Mouse (Mus musculus): ENCODE results near the gene Klf12. TPM values are rescaled to one million over a fixed set of nuclear protein-coding genes. Genes with fewer than 3 reads are reported as not detected.

Klf12 gene
- polyA plus RNA-seq, 1 experiment = 1.6 TPM

DNA sequence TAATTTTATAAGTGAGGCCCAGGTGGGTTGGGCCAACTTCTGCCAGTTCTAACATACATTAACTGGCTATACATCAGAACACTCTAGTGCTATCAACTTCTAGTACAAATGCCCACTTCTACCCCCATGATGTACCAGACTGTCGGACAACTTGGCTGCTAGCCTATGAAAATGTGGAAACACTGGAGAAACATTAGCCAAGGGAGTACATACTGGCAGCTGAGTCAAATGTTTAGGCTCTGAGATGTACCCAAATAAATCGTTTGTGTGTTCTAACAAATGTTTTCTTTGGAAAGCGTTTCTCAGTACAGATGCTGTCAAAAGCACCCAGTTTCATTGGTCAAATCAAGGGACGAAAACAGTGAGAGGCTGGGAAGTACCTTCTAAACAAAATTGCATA, 152.0 kb downstream of the Klf12 start:
- 92% methylated on average over 4 of the region's 4 CpGs for WGBS

GRCm38 (mm10) chr14:100126126-100126525, 158.4 kb downstream of the Klf12 start:
- Histone ChIP-seq H3K4me3 (ENCODE audit: control insufficient read depth, insufficient read depth, low read length) (no peak overlapping the region), H3K27me3 (ENCODE audit: control insufficient read depth, insufficient read depth, low read length) (no peaks in the 10 kb centered on the region), H3K4me1 (replicated peaks; ENCODE audit: control insufficient read depth, insufficient read depth, low read length) (no peaks in the 10 kb centered on the region), H3K36me3 (ENCODE audit: control insufficient read depth, insufficient read depth, low read length) (no peaks in the 10 kb centered on the region), H3K27ac (ENCODE audit: control insufficient read depth, insufficient read depth, low read length) (no peak overlapping the region)
- 98% methylated on average over 6 of the region's 6 CpGs for WGBS
- no peak for DNase-seq
- no peak for TF ChIP-seq CTCF (IDR thresholded peaks at IDR 0.05; ENCODE audit: borderline replicate concordance, control insufficient read depth, extremely low read depth, insufficient read depth, low read length, poor library complexity)
- no peak for TF ChIP-seq POLR2A (IDR thresholded peaks at IDR 0.05; ENCODE audit: control insufficient read depth, extremely low read depth, insufficient read depth, low read length, poor library complexity)

More for the DNA sequence above, 152.0 kb downstream of the Klf12 start:
- no peaks in the 10 kb centered on the region for H3K4me1 ChIP-seq (replicated peaks; ENCODE audit: control insufficient read depth, insufficient read depth, low read length)
- no peak for TF ChIP-seq CTCF (IDR thresholded peaks at IDR 0.05; ENCODE audit: borderline replicate concordance, control insufficient read depth, extremely low read depth, insufficient read depth, low read length, poor library complexity)
- no peak for TF ChIP-seq POLR2A (IDR thresholded peaks at IDR 0.05; ENCODE audit: control insufficient read depth, extremely low read depth, insufficient read depth, low read length, poor library complexity)
- H3K27me3 ChIP-seq (ENCODE audit: control insufficient read depth, insufficient read depth, low read length) = no peaks in the 10 kb centered on the region
- no peak overlapping the region for H3K4me3 ChIP-seq (ENCODE audit: control insufficient read depth, insufficient read depth, low read length)
- no peak overlapping the region for H3K27ac ChIP-seq (ENCODE audit: control insufficient read depth, insufficient read depth, low read length)
- no peaks in the 10 kb centered on the region for H3K36me3 ChIP-seq (ENCODE audit: control insufficient read depth, insufficient read depth, low read length)
- DNase-seq = no peak

GRCm38 (mm10) chr14:100121075-100121474, 163.4 kb downstream of the Klf12 start:
- no peaks in the 10 kb centered on the region for H3K27me3 ChIP-seq (ENCODE audit: control insufficient read depth, insufficient read depth, low read length)
- no peaks in the 10 kb centered on the region for H3K4me1 ChIP-seq (replicated peaks; ENCODE audit: control insufficient read depth, insufficient read depth, low read length)
- no peaks in the 10 kb centered on the region for H3K36me3 ChIP-seq (ENCODE audit: control insufficient read depth, insufficient read depth, low read length)
- no peak overlapping the region for H3K4me3 ChIP-seq (ENCODE audit: control insufficient read depth, insufficient read depth, low read length)
- DNase-seq = no peak
- TF ChIP-seq CTCF (IDR thresholded peaks at IDR 0.05; ENCODE audit: borderline replicate concordance, control insufficient read depth, extremely low read depth, insufficient read depth, low read length, poor library complexity) (no peak), POLR2A (IDR thresholded peaks at IDR 0.05; ENCODE audit: control insufficient read depth, extremely low read depth, insufficient read depth, low read length, poor library complexity) (no peak)
- no peak overlapping the region for H3K27ac ChIP-seq (ENCODE audit: control insufficient read depth, insufficient read depth, low read length)
- 93% methylated on average over 4 of the region's 4 CpGs for WGBS

- no peak for TF ChIP-seq CTCF (IDR thresholded peaks at IDR 0.05; ENCODE audit: borderline replicate concordance, control insufficient read depth, extremely low read depth, insufficient read depth, low read length, poor library complexity)
- no peak for TF ChIP-seq POLR2A (IDR thresholded peaks at IDR 0.05; ENCODE audit: control insufficient read depth, extremely low read depth, insufficient read depth, low read length, poor library complexity)
- Histone ChIP-seq H3K36me3 (ENCODE audit: control insufficient read depth, insufficient read depth, low read length) (no peaks in the 10 kb centered on the region), H3K4me1 (replicated peaks; ENCODE audit: control insufficient read depth, insufficient read depth, low read length) (no peaks in the 10 kb centered on the region), H3K4me3 (ENCODE audit: control insufficient read depth, insufficient read depth, low read length) (no peak overlapping the region), H3K27me3 (ENCODE audit: control insufficient read depth, insufficient read depth, low read length) (no peaks in the 10 kb centered on the region), H3K27ac (ENCODE audit: control insufficient read depth, insufficient read depth, low read length) (no peak overlapping the region)
- DNase-seq = no peak
- WGBS = 97% methylated on average over 3 of the region's 3 CpGs
Measured at GRCm38 (mm10) chr14:100119866-100120265, 164.6 kb downstream of the Klf12 start.

DNA sequence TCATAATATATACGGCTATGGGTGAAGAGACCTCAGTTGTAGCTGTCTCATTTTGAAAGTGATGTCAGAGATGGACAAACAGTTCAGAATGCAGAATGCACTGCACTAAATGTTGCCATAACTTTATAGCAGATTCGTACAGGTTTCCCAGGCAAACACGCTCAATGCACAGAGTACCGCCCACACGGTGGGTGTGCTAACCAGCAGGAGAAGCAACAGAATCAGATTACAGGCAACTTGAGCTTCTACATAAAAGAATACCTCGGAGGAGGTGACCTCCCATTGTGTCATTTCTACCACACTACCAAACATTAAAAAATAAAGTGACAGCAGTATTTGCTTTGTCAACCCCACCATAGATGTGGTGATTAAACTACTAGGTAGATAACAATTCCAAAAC, 171.1 kb downstream of the Klf12 start:
- 94% methylated on average over 6 of the region's 6 CpGs for WGBS
- TF ChIP-seq CTCF (IDR thresholded peaks at IDR 0.05; ENCODE audit: borderline replicate concordance, control insufficient read depth, extremely low read depth, insufficient read depth, low read length, poor library complexity) = no peak
- TF ChIP-seq POLR2A (IDR thresholded peaks at IDR 0.05; ENCODE audit: control insufficient read depth, extremely low read depth, insufficient read depth, low read length, poor library complexity) = no peak

DNA sequence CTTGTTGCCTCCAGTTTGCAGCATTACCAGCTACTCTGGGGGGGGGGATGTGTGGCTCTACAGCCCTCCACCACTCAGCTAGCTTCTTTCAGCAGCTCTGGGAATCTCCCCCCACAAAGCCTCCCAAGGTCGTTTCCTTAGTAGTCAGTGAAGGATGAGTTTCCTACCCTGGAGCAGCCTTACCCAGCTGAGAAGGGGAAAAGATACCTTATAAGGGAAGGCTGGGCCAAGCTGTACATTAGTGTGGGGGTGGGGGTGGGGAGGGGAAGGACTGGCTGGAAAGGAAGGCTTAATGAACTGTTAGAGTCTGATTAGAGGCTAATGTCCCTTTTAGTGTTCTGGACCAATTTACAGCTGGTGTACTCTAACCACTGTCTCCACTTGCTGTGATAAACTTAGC, 172.7 kb downstream of the Klf12 start:
- H3K27me3 ChIP-seq (ENCODE audit: control insufficient read depth, insufficient read depth, low read length) = no peaks in the 10 kb centered on the region
- DNase-seq = no peak
- no peak overlapping the region for H3K27ac ChIP-seq (ENCODE audit: control insufficient read depth, insufficient read depth, low read length)
- no peaks in the 10 kb centered on the region for H3K4me1 ChIP-seq (replicated peaks; ENCODE audit: control insufficient read depth, insufficient read depth, low read length)
- 59% methylated on average over 1 of the region's 1 CpGs for WGBS
- no peak overlapping the region for H3K4me3 ChIP-seq (ENCODE audit: control insufficient read depth, insufficient read depth, low read length)
- TF ChIP-seq CTCF (IDR thresholded peaks at IDR 0.05; ENCODE audit: borderline replicate concordance, control insufficient read depth, extremely low read depth, insufficient read depth, low read length, poor library complexity) (no peak), POLR2A (IDR thresholded peaks at IDR 0.05; ENCODE audit: control insufficient read depth, extremely low read depth, insufficient read depth, low read length, poor library complexity) (no peak)
- no peaks in the 10 kb centered on the region for H3K36me3 ChIP-seq (ENCODE audit: control insufficient read depth, insufficient read depth, low read length)

More for the DNA sequence above, 171.1 kb downstream of the Klf12 start:
- Histone ChIP-seq H3K4me3 (ENCODE audit: control insufficient read depth, insufficient read depth, low read length) (no peak overlapping the region), H3K27ac (ENCODE audit: control insufficient read depth, insufficient read depth, low read length) (no peak overlapping the region), H3K27me3 (ENCODE audit: control insufficient read depth, insufficient read depth, low read length) (no peaks in the 10 kb centered on the region), H3K4me1 (replicated peaks; ENCODE audit: control insufficient read depth, insufficient read depth, low read length) (no peaks in the 10 kb centered on the region), H3K36me3 (ENCODE audit: control insufficient read depth, insufficient read depth, low read length) (no peaks in the 10 kb centered on the region)
- DNase-seq = no peak

GRCm38 (mm10) chr14:100109563-100109962, 174.9 kb downstream of the Klf12 start:
- Histone ChIP-seq H3K4me1 (replicated peaks; ENCODE audit: control insufficient read depth, insufficient read depth, low read length) (no peaks in the 10 kb centered on the region), H3K4me3 (ENCODE audit: control insufficient read depth, insufficient read depth, low read length) (no peak overlapping the region)
- WGBS = 88% methylated on average over 6 of the region's 6 CpGs

More at GRCm38 (mm10) chr14:100109563-100109962, 174.9 kb downstream of the Klf12 start:
- Histone ChIP-seq H3K27ac (ENCODE audit: control insufficient read depth, insufficient read depth, low read length) (no peak overlapping the region), H3K27me3 (ENCODE audit: control insufficient read depth, insufficient read depth, low read length) (no peaks in the 10 kb centered on the region), H3K36me3 (ENCODE audit: control insufficient read depth, insufficient read depth, low read length) (no peaks in the 10 kb centered on the region)
- TF ChIP-seq CTCF (IDR thresholded peaks at IDR 0.05; ENCODE audit: borderline replicate concordance, control insufficient read depth, extremely low read depth, insufficient read depth, low read length, poor library complexity) (no peak), POLR2A (IDR thresholded peaks at IDR 0.05; ENCODE audit: control insufficient read depth, extremely low read depth, insufficient read depth, low read length, poor library complexity) (no peak)
- DNase-seq = no peak

Data from thymus, adult 2 months (tissue).